Mouse (Mus musculus): ENCODE measurements at regions not wholly inside any gene's neighbourhood (a gene's known extent, or its start where the extent isn't known, plus 50 kb on each side); places are given as distances from the start of the nearest gene placed in this dataset.

GRCm38 (mm10) chr15:60701273-60701672 lies 152.3 kb downstream of the Fam84b start:
- Histone ChIP-seq H3K9me3 (no peaks in the 10 kb centered on the region), H3K36me3 (replicated peaks; ENCODE audit: low read length) (no peaks in the 10 kb centered on the region), H3K27me3 (replicated peaks) (peaks cover 3% of the 10 kb centered on the region), H3K4me3 (replicated peaks) (no peak overlapping the region), H3K4me1 (no peaks in the 10 kb centered on the region)
- no peak for TF ChIP-seq FLI1 (IDR thresholded peaks at IDR 0.05; ENCODE audit: low read length)
- no peak for TF ChIP-seq GATA1 (IDR thresholded peaks at IDR 0.05; ENCODE audit: borderline replicate concordance, low read length)

- H3K9me3 ChIP-seq: no peaks in the 10 kb centered on the region
- 0 out of 2 replicates have a peak, but pooled peaks cover 3% of the 10 kb centered on the region for H3K4me1 ChIP-seq
- TF ChIP-seq FLI1 (IDR thresholded peaks at IDR 0.05; ENCODE audit: low read length) (no peak), GATA1 (IDR thresholded peaks at IDR 0.05; ENCODE audit: borderline replicate concordance, low read length) (no peak)
- H3K27me3 ChIP-seq (replicated peaks): no peaks in the 10 kb centered on the region
- H3K36me3 ChIP-seq (replicated peaks; ENCODE audit: low read length): no peaks in the 10 kb centered on the region
- no peak overlapping the region for H3K4me3 ChIP-seq (replicated peaks)
Measured at GRCm38 (mm10) chr15:60694746-60695145, 158.8 kb downstream of the Fam84b start.

- Histone ChIP-seq H3K4me3 (replicated peaks) (no peak overlapping the region), H3K36me3 (replicated peaks; ENCODE audit: low read length) (no peaks in the 10 kb centered on the region), H3K4me1 (0 out of 2 replicates have a peak, but pooled peaks cover 3% of the 10 kb centered on the region), H3K9me3 (no peaks in the 10 kb centered on the region), H3K27me3 (replicated peaks) (no peaks in the 10 kb centered on the region)
- no peak for TF ChIP-seq FLI1 (IDR thresholded peaks at IDR 0.05; ENCODE audit: low read length)
- TF ChIP-seq GATA1 (IDR thresholded peaks at IDR 0.05; ENCODE audit: borderline replicate concordance, low read length): no peak
Measured at GRCm38 (mm10) chr15:60693751-60694500, 159.7 kb downstream of the Fam84b start.

- H3K4me1 ChIP-seq: 0 out of 2 replicates have a peak, but pooled peaks cover 3% of the 10 kb centered on the region
- no peaks in the 10 kb centered on the region for H3K9me3 ChIP-seq
- no peak for TF ChIP-seq FLI1 (IDR thresholded peaks at IDR 0.05; ENCODE audit: low read length)
- no peak for TF ChIP-seq GATA1 (IDR thresholded peaks at IDR 0.05; ENCODE audit: borderline replicate concordance, low read length)
- no peak overlapping the region for H3K4me3 ChIP-seq (replicated peaks)
- H3K27me3 ChIP-seq (replicated peaks): no peaks in the 10 kb centered on the region
- no peaks in the 10 kb centered on the region for H3K36me3 ChIP-seq (replicated peaks; ENCODE audit: low read length)
Measured at GRCm38 (mm10) chr15:60692718-60693597, 160.6 kb downstream of the Fam84b start.

GRCm38 (mm10) chr15:60692149-60692548 lies 161.4 kb downstream of the Fam84b start:
- Histone ChIP-seq H3K4me3 (replicated peaks) (no peak overlapping the region), H3K27me3 (replicated peaks) (no peaks in the 10 kb centered on the region), H3K4me1 (0 out of 2 replicates have a peak, but pooled peaks cover 3% of the 10 kb centered on the region), H3K36me3 (replicated peaks; ENCODE audit: low read length) (no peaks in the 10 kb centered on the region), H3K9me3 (no peaks in the 10 kb centered on the region)
- no peak for TF ChIP-seq GATA1 (IDR thresholded peaks at IDR 0.05; ENCODE audit: borderline replicate concordance, low read length)
- no peak for TF ChIP-seq FLI1 (IDR thresholded peaks at IDR 0.05; ENCODE audit: low read length)

- Histone ChIP-seq H3K9me3 (no peaks in the 10 kb centered on the region), H3K36me3 (replicated peaks; ENCODE audit: low read length) (no peaks in the 10 kb centered on the region), H3K27me3 (replicated peaks) (no peaks in the 10 kb centered on the region), H3K4me1 (peaks cover 23% of the 10 kb centered on the region), H3K4me3 (replicated peaks) (no peak overlapping the region)
- TF ChIP-seq FLI1 (IDR thresholded peaks at IDR 0.05; ENCODE audit: low read length): no peak
- no peak for TF ChIP-seq GATA1 (IDR thresholded peaks at IDR 0.05; ENCODE audit: borderline replicate concordance, low read length)
Measured at GRCm38 (mm10) chr15:60677397-60677796, 176.2 kb downstream of the Fam84b start.

GRCm38 (mm10) chr15:60657572-60657971 lies 196.0 kb downstream of the Fam84b start:
- H3K9me3 ChIP-seq: no peaks in the 10 kb centered on the region
- no peak for TF ChIP-seq FLI1 (IDR thresholded peaks at IDR 0.05; ENCODE audit: low read length)
- no peak for TF ChIP-seq GATA1 (IDR thresholded peaks at IDR 0.05; ENCODE audit: borderline replicate concordance, low read length)
- H3K4me1 ChIP-seq: no peaks in the 10 kb centered on the region
- no peak overlapping the region for H3K4me3 ChIP-seq (replicated peaks)
- H3K36me3 ChIP-seq (replicated peaks; ENCODE audit: low read length): no peaks in the 10 kb centered on the region
- no peaks in the 10 kb centered on the region for H3K27me3 ChIP-seq (replicated peaks)

- Histone ChIP-seq H3K27me3 (replicated peaks) (no peaks in the 10 kb centered on the region), H3K4me3 (replicated peaks) (no peak overlapping the region), H3K9me3 (no peaks in the 10 kb centered on the region), H3K4me1 (no peaks in the 10 kb centered on the region), H3K36me3 (replicated peaks; ENCODE audit: low read length) (no peaks in the 10 kb centered on the region)
- TF ChIP-seq FLI1 (IDR thresholded peaks at IDR 0.05; ENCODE audit: low read length): no peak
- no peak for TF ChIP-seq GATA1 (IDR thresholded peaks at IDR 0.05; ENCODE audit: borderline replicate concordance, low read length)
Measured at GRCm38 (mm10) chr15:60655113-60655512, 198.5 kb downstream of the Fam84b start.

GRCm38 (mm10) chr15:60649252-60649651 lies 204.3 kb downstream of the Fam84b start:
- no peaks in the 10 kb centered on the region for H3K27me3 ChIP-seq (replicated peaks)
- H3K9me3 ChIP-seq: no peaks in the 10 kb centered on the region
- no peak for TF ChIP-seq GATA1 (IDR thresholded peaks at IDR 0.05; ENCODE audit: borderline replicate concordance, low read length)
- no peaks in the 10 kb centered on the region for H3K4me1 ChIP-seq
- no peak overlapping the region for H3K4me3 ChIP-seq (replicated peaks)
- no peaks in the 10 kb centered on the region for H3K36me3 ChIP-seq (replicated peaks; ENCODE audit: low read length)

- TF ChIP-seq GATA1 (IDR thresholded peaks at IDR 0.05; ENCODE audit: borderline replicate concordance, low read length): no peak
- no peak for TF ChIP-seq FLI1 (IDR thresholded peaks at IDR 0.05; ENCODE audit: low read length)
- Histone ChIP-seq H3K27me3 (replicated peaks) (no peaks in the 10 kb centered on the region), H3K36me3 (replicated peaks; ENCODE audit: low read length) (no peaks in the 10 kb centered on the region), H3K9me3 (no peaks in the 10 kb centered on the region), H3K4me1 (no peaks in the 10 kb centered on the region), H3K4me3 (replicated peaks) (no peak overlapping the region)
Measured at GRCm38 (mm10) chr15:60641770-60642169, 211.8 kb downstream of the Fam84b start.

Data from megakaryocyte, embryonic 14.5 days (primary cell).